Mouse (Mus musculus): ENCODE measurements at regions not wholly inside any gene's neighbourhood (a gene's known extent, or its start where the extent isn't known, plus 50 kb on each side); places are given as distances from the start of the nearest gene placed in this dataset.

- DNase-seq (ENCODE audit: low read depth, low spot score) (no peak), ATAC-seq (no peak)
- in situ Hi-C loops (cut with MboI; ENCODE audit: low pct_unique_long_range_greater_than_20kb) = no loop called here
- ChIA-PET CTCF (no interaction called here), POLR2A (no interaction called here)
- no peaks in the 10 kb centered on the region for H3K27me3 ChIP-seq
- TF ChIP-seq CTCF (IDR thresholded peaks at IDR 0.05) = no peak
These were observed 456.2 kb downstream of the Pik3r1 start for GRCm38 (mm10) chr13:101311634-101312314.

DNA sequence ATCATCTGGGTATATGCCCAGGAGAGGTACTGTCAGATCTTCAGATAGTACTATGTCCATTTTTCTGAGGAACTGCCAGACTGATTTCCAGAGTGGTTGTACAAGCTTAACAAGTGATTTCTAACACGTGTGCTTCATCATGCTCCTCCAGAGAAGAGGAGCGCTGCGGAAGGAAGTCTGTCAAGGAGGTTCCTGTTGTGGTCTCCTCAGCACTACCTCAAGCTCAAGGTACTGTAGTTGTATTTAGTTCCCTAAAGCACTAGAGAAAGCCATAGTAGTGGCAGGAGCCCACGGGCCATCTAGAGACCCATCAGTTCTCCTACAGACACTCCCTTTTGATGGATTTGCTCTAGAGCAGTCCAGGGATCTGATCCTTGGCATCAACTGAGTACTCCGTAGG lies 459.3 kb downstream of the Pik3r1 start:
- ChIA-PET CTCF (no interaction called here), POLR2A (no interaction called here)
- no peak for TF ChIP-seq CTCF (IDR thresholded peaks at IDR 0.05)
- no peaks in the 10 kb centered on the region for H3K27me3 ChIP-seq
- in situ Hi-C loops (cut with MboI; ENCODE audit: low pct_unique_long_range_greater_than_20kb) = no loop called here
- DNase-seq (ENCODE audit: low read depth, low spot score) (no peak), ATAC-seq (no peak)

DNA sequence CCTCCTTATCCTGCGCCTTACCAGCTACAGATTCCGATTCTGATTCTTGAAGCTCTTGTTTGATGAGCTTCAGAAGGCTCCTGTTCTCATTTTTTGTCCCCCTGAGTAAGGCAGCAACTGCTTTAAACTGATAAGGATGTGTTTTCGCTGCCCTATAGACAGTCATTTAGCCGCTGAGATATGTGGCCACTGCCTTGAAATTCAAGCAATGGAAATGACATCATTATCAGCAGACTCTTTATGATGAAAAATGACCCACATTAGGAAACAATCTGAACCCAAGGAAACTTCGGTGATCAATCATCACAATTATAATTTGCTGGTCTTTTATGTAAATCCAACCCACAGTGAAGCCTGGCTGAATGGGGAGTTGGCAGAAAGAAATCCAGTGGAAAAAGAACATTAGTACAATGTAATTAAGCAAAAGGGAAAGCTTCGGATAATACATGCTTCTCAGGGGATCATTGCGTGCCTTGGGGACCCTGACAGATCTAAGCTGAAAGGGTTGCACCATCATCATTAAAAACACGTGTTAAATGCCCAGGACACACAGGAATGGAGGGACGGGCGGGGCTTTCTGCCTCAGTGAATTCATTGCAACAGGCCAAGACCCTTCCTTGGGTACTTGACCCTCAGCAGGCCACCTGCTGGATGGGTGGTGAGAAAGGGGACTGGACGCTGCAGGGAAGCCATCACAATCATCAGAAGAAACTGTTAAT lies 462.2 kb downstream of the Pik3r1 start:
- DNase-seq (ENCODE audit: low read depth, low spot score) (no peak), ATAC-seq (no peak)
- CTCF ChIA-PET = no interaction called here
- POLR2A ChIA-PET = no interaction called here
- no peaks in the 10 kb centered on the region for H3K27me3 ChIP-seq
- in situ Hi-C loops (cut with MboI; ENCODE audit: low pct_unique_long_range_greater_than_20kb) = no loop called here
- no peak for TF ChIP-seq CTCF (IDR thresholded peaks at IDR 0.05)

DNA sequence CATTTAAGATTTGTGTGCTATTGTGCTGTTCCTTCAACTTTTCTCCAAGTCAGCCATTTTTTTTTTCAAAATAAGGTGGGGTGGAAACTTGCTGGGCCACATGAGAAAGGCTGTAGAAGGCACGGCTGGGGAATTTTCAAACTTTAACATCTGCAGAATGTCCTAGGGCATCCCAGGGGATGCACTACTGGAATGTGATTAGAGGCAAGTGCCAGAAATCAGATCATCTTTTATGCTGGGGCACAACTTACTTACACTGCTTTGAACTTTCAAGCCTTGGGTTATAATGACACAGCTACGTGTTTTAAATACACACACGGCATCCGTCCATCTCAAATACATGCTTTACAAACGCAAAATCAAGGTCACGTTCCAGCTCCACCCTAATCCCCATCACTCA lies 463.0 kb downstream of the Pik3r1 start:
- in situ Hi-C loops (cut with MboI; ENCODE audit: low pct_unique_long_range_greater_than_20kb) = no loop called here
- TF ChIP-seq CTCF (IDR thresholded peaks at IDR 0.05) = no peak
- no peaks in the 10 kb centered on the region for H3K27me3 ChIP-seq
- POLR2A ChIA-PET = no interaction called here
- CTCF ChIA-PET = no interaction called here
- no peak for ATAC-seq
- no peak for DNase-seq (ENCODE audit: low read depth, low spot score)

GRCm38 (mm10) chr13:101301361-101301760 lies 466.7 kb downstream of the Pik3r1 start:
- DNase-seq (ENCODE audit: low read depth, low spot score) = no peak
- ATAC-seq = no peak
- no peaks in the 10 kb centered on the region for H3K27me3 ChIP-seq
- ChIA-PET POLR2A (no interaction called here), CTCF (no interaction called here)
- in situ Hi-C loops (cut with MboI; ENCODE audit: low pct_unique_long_range_greater_than_20kb) = no loop called here
- no peak for TF ChIP-seq CTCF (IDR thresholded peaks at IDR 0.05)

GRCm38 (mm10) chr13:101289407-101289806 lies 456.2 kb upstream of the Slc30a5 start:
- H3K27me3 ChIP-seq = no peaks in the 10 kb centered on the region
- CTCF ChIA-PET = no interaction called here
- ATAC-seq (no peak), DNase-seq (ENCODE audit: low read depth, low spot score) (no peak)
- TF ChIP-seq CTCF (IDR thresholded peaks at IDR 0.05) = no peak
- in situ Hi-C loops (cut with MboI; ENCODE audit: low pct_unique_long_range_greater_than_20kb) = no loop called here
- POLR2A ChIA-PET = no interaction called here

GRCm38 (mm10) chr13:101287131-101287530 lies 453.9 kb upstream of the Slc30a5 start:
- DNase-seq (ENCODE audit: low read depth, low spot score) (no peak), ATAC-seq (no peak)
- ChIA-PET POLR2A (no interaction called here), CTCF (no interaction called here)
- H3K27me3 ChIP-seq = no peaks in the 10 kb centered on the region
- in situ Hi-C loops (cut with MboI; ENCODE audit: low pct_unique_long_range_greater_than_20kb) = no loop called here
- TF ChIP-seq CTCF (IDR thresholded peaks at IDR 0.05) = no peak

DNA sequence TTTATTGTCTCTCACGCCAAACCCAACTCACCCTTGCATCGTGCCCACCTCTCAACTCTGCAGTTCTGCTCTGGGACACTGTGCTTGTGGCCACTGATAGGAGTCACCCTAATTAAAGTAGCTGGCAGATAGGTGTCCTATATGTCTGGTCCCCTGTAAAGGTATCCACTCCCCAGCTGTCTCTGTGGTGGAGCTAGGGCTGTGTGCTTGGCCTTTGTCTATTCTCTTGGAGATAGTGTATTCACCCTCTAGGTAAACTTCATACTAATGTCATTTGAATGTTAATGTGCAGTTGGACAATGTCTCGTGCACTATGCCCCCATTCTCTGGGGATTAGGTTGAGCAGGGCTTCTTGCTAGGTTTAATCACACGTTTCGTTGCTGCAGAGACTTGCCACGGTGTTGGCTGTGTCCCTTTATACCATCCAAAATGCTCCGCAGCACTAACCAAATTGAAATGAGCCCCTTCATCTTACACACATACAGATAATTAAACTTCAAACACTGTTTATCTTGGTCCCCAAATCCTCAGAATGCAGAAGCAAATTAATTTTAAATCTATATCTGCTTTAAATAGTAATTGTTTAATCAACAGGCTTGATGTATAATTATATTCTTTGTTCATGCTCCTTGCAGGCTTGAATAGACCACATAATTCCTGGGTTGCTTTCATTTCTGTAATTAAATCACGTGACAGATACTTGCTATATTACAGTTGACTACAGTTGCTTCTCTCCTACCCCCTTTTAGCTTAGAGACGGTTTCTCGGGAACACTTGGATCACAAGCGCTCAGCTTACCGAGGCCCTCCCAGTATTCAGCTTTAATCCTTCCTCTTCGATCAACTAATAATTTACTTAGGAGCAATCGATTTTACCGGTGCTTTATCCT lies 453.0 kb upstream of the Slc30a5 start:
- in situ Hi-C loops (cut with MboI; ENCODE audit: low pct_unique_long_range_greater_than_20kb) = no loop called here
- DNase-seq (ENCODE audit: low read depth, low spot score) (no peak), ATAC-seq (no peak)
- H3K27me3 ChIP-seq = no peaks in the 10 kb centered on the region
- CTCF ChIA-PET = no interaction called here
- POLR2A ChIA-PET = no interaction called here
- no peak for TF ChIP-seq CTCF (IDR thresholded peaks at IDR 0.05)

DNA sequence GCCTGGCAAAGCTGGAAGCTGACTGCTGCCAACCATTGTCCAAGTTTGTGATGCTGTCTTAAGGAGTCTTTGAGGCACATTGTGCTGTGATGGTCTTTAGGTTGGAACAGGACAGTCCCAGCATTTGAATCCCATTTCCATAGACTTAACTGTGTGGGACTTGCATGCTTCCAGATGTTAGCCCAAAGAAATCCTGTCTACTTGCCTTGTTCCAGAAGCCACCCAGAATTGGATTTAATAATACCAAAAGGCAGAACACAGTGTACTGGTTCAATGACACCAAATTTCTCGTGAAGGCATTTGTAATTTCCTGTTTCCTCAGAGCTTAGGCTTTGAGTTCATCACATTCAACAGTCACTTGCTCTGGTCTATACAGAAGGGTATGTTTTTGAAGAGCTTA lies 444.9 kb upstream of the Slc30a5 start:
- ChIA-PET POLR2A (interaction anchor here (0.6 to 0.7 kb wide), 2 partner anchors 38 to 68 kb away, joined by 3 read pairs; no protein-coding TSS in a partner anchor), CTCF (interaction anchor here (0.8 to 1.1 kb wide), 2 partner anchors 16 to 29 kb away, joined by 3 read pairs; no protein-coding TSS in a partner anchor)
- DNase-seq (ENCODE audit: low read depth, low spot score) (no peak), ATAC-seq (no peak)
- TF ChIP-seq CTCF (IDR thresholded peaks at IDR 0.05) = no peak
- in situ Hi-C loops (cut with MboI; ENCODE audit: low pct_unique_long_range_greater_than_20kb) = no loop called here
- H3K27me3 ChIP-seq = no peaks in the 10 kb centered on the region

GRCm38 (mm10) chr13:101276766-101277165 lies 443.5 kb upstream of the Slc30a5 start:
- DNase-seq (ENCODE audit: low read depth, low spot score) (no peak), ATAC-seq (no peak)
- in situ Hi-C loops (cut with MboI; ENCODE audit: low pct_unique_long_range_greater_than_20kb) = no loop called here
- ChIA-PET CTCF (no interaction called here), POLR2A (no interaction called here)
- no peaks in the 10 kb centered on the region for H3K27me3 ChIP-seq
- TF ChIP-seq CTCF (IDR thresholded peaks at IDR 0.05) = no peak

Measured in Patski (cell line).